Mouse (Mus musculus) leukemia stem cell, adult 10-12 weeks (primary cell): ENCODE data around the gene Man1a. TPM values are rescaled to one million over a fixed set of nuclear protein-coding genes. Genes with fewer than 3 reads are reported as not detected.

Experiments
- polyA plus RNA-seq: library from polyadenylated mRNA; stranded (reverse); fragments of >175 nt; gene quantifications from 2 replicates; pipeline ENCODE4 v1.2.3, GENCODE M21; 2012; ENCODE audit warnings: low replicate concordance

Man1a gene
- 33.7 and 68.7 TPM in 2 replicates for polyA plus RNA-seq

GRCm38 (mm10) chr10:54076420-54076819 is at the start of gene Man1a:
Man1a (minus strand) TSS chr10:54076609.

